Mouse (Mus musculus) mouse trophoblast stem cell (cell line): ENCODE data around the gene Tmx4.
"Not testable (repeated sequence)": the region's sequence is repeated elsewhere in the genome, so short reads cannot be mapped to it uniquely, and the experiment has no call there.

Experiments used
- in situ Hi-C, 2 experiments: fragments of 300-500 bp; cut with MseI, MboI; formaldehyde crosslinking; loops; 2 replicates in 1 of 2; 3 replicates in 1 of 2; pipeline ENCODE4 v1.15.1; 2025

Gene Tmx4

GRCm38 (mm10) chr2:134643514-134644300 is at the start of gene Tmx4:
Gene Tmx4 (minus strand): TSS chr2:134644145.
- in situ Hi-C loops, result no loop called here

GRCm38 (mm10) chr2:134692125-134692524 is 48.2 kb upstream of the Tmx4 start:
- in situ Hi-C loops, result no loop called here

GRCm38 (mm10) chr2:134691055-134691454 is 47.1 kb upstream of the Tmx4 start:
- in situ Hi-C loops, result no loop called here

GRCm38 (mm10) chr2:134682326-134682725 is 38.4 kb upstream of the Tmx4 start:
- in situ Hi-C loops, result loop anchor here (5.0 to 10.0 kb wide), 3 partner anchors 138 to 645 kb away; no protein-coding TSS in a partner anchor

GRCm38 (mm10) chr2:134681271-134681961 is 37.5 kb upstream of the Tmx4 start:
- in situ Hi-C loops, result loop anchor here (5.0 to 10.0 kb wide), 3 partner anchors 137 to 646 kb away; no protein-coding TSS in a partner anchor

- in situ Hi-C loops, result loop anchor here in 1 of 2 experiments (5.0 kb wide), 1 partner anchor 127 kb away; the partner anchor contains the start of gene Hao1
Measured at GRCm38 (mm10) chr2:134679567-134679966, 35.6 kb upstream of the Tmx4 start.

- in situ Hi-C loops, result loop anchor here in 1 of 2 experiments (5.0 kb wide), 1 partner anchor 123 kb away; the partner anchor contains the start of gene Hao1
Measured at GRCm38 (mm10) chr2:134675465-134675864, 31.5 kb upstream of the Tmx4 start.

GRCm38 (mm10) chr2:134673604-134674003 is 29.7 kb upstream of the Tmx4 start:
- in situ Hi-C loops, result no loop called here

GRCm38 (mm10) chr2:134656477-134656876 is 12.5 kb upstream of the Tmx4 start:
- in situ Hi-C loops, result loop anchor here in 1 of 2 experiments (10.0 kb wide), 1 partner anchor 102 kb away; the partner anchor contains the start of gene Hao1

- in situ Hi-C loops, result loop anchor here in 1 of 2 experiments (10.0 kb wide), 1 partner anchor 100 kb away; the partner anchor contains the start of gene Hao1
Measured at GRCm38 (mm10) chr2:134654668-134655067, 10.7 kb upstream of the Tmx4 start.

- in situ Hi-C loops, result loop anchor here in 1 of 2 experiments (10.0 kb wide), 1 partner anchor 98 kb away; the partner anchor contains the start of gene Hao1
Measured at GRCm38 (mm10) chr2:134652759-134653158, 8.8 kb upstream of the Tmx4 start.

GRCm38 (mm10) chr2:134648999-134649398 is 5.1 kb upstream of the Tmx4 start:
- in situ Hi-C loops, result no loop called here

GRCm38 (mm10) chr2:134645752-134646151 is 1.8 kb upstream of the Tmx4 start:
- in situ Hi-C loops, result no loop called here

- in situ Hi-C loops, result no loop called here
Measured at GRCm38 (mm10) chr2:134645166-134645565, 1.2 kb upstream of the Tmx4 start.

GRCm38 (mm10) chr2:134644301-134644912 is 462 bp upstream of the Tmx4 start:
- in situ Hi-C loops, result no loop called here

- in situ Hi-C loops, result no loop called here
Measured at GRCm38 (mm10) chr2:134642377-134642776, 1.6 kb downstream of the Tmx4 start.

GRCm38 (mm10) chr2:134641372-134641771 is 2.6 kb downstream of the Tmx4 start:
- in situ Hi-C loops, result no loop called here

- in situ Hi-C loops, result no loop called here
Measured at GRCm38 (mm10) chr2:134640398-134640797, 3.5 kb downstream of the Tmx4 start.

GRCm38 (mm10) chr2:134628541-134628940 is 15.4 kb downstream of the Tmx4 start:
- in situ Hi-C loops, result not testable (repeated sequence)

- in situ Hi-C loops, result no loop called here
Measured at GRCm38 (mm10) chr2:134604935-134605334, 39.0 kb downstream of the Tmx4 start.

GRCm38 (mm10) chr2:134591081-134591694 is 52.8 kb downstream of the Tmx4 start:
- in situ Hi-C loops, result no loop called here
